Mouse (Mus musculus): Measurements from ENCODE around the gene Krba1.

Krba1 gene

GRCm38 (mm10) chr6:48424074-48424473, 28.7 kb downstream of the Krba1 start:
- in situ Hi-C loops (cut with MboI, MseI), result no loop called here

- in situ Hi-C loops (cut with MboI, MseI), result no loop called here
Observed at GRCm38 (mm10) chr6:48426956-48427355, 31.6 kb downstream of the Krba1 start.

- in situ Hi-C loops (cut with MboI, MseI), result no loop called here
Observed at GRCm38 (mm10) chr6:48428769-48429557, 33.6 kb downstream of the Krba1 start.

- in situ Hi-C loops (cut with MboI, MseI), result no loop called here
Observed at GRCm38 (mm10) chr6:48430748-48431147, 35.4 kb downstream of the Krba1 start.

- in situ Hi-C loops (cut with MboI, MseI), result no loop called here
Observed at GRCm38 (mm10) chr6:48432893-48433816, 37.8 kb downstream of the Krba1 start.

- in situ Hi-C loops (cut with MboI, MseI), result no loop called here
Observed at GRCm38 (mm10) chr6:48434651-48435050, 39.3 kb downstream of the Krba1 start.

- in situ Hi-C loops (cut with MboI, MseI), result no loop called here
Observed at GRCm38 (mm10) chr6:48435111-48435510, 39.7 kb downstream of the Krba1 start.

- in situ Hi-C loops (cut with MboI, MseI), result no loop called here
Observed at GRCm38 (mm10) chr6:48435706-48436349, 40.4 kb downstream of the Krba1 start.

- in situ Hi-C loops (cut with MboI, MseI), result no loop called here
Observed at GRCm38 (mm10) chr6:48437679-48438376, 42.4 kb downstream of the Krba1 start.

- in situ Hi-C loops (cut with MboI, MseI), result no loop called here
Observed at GRCm38 (mm10) chr6:48438475-48439125, 43.2 kb downstream of the Krba1 start.

- in situ Hi-C loops (cut with MboI, MseI), result no loop called here
Observed at GRCm38 (mm10) chr6:48439654-48440053, 44.3 kb downstream of the Krba1 start.

GRCm38 (mm10) chr6:48440306-48441014, 45.1 kb downstream of the Krba1 start:
- in situ Hi-C loops (cut with MboI, MseI), result no loop called here

GRCm38 (mm10) chr6:48443592-48444309, 48.4 kb downstream of the Krba1 start:
- in situ Hi-C loops (cut with MboI, MseI), result no loop called here

GRCm38 (mm10) chr6:48444310-48445180, 49.2 kb downstream of the Krba1 start:
- in situ Hi-C loops (cut with MboI, MseI), result no loop called here

GRCm38 (mm10) chr6:48445181-48446101, 50.1 kb downstream of the Krba1 start, which contains the start of gene Zfp467:
Gene Zfp467, minus strand, starts transcription at chr6:48445825.
- in situ Hi-C loops (cut with MboI, MseI), result no loop called here

GRCm38 (mm10) chr6:48446256-48446655, 50.9 kb downstream of the Krba1 start:
- in situ Hi-C loops (cut with MboI, MseI), result no loop called here

- in situ Hi-C loops (cut with MboI, MseI), result no loop called here
Observed at GRCm38 (mm10) chr6:48446896-48447295, 51.5 kb downstream of the Krba1 start.

Data from T-helper 17 cell (primary cell).